Mouse (Mus musculus) retina, postnatal 7 days (tissue): Measurements from ENCODE around the gene Crybg1.
"Not testable (repeated sequence)": the region's sequence is repeated elsewhere in the genome, so short reads cannot be mapped to it uniquely, and the experiment has no call there.

Experiments used
- DNase-seq: peaks from one replicate; pipeline ENCODE4 v3.0.0-alpha.2; 2012; ENCODE audit warnings: low read depth, low spot score

The Crybg1 gene

GRCm38 (mm10) chr10:44005677-44006641, 142.7 kb downstream of the Crybg1 start:
- DNase-seq = no peak

- DNase-seq = no peak
Observed at GRCm38 (mm10) chr10:44004221-44004751, 144.4 kb downstream of the Crybg1 start.

GRCm38 (mm10) chr10:44003551-44004151, 145.0 kb downstream of the Crybg1 start:
- DNase-seq = no peak

- no peak for DNase-seq
Observed at GRCm38 (mm10) chr10:44002995-44003524, 145.6 kb downstream of the Crybg1 start.

GRCm38 (mm10) chr10:44002004-44002940, 146.4 kb downstream of the Crybg1 start:
- no peak for DNase-seq

- no peak for DNase-seq
Observed at GRCm38 (mm10) chr10:44000156-44000865, 148.3 kb downstream of the Crybg1 start.

- DNase-seq = no peak
Observed at GRCm38 (mm10) chr10:43998503-43999082, 150.1 kb downstream of the Crybg1 start.

- no peak for DNase-seq
Observed at GRCm38 (mm10) chr10:43998023-43998422, 150.6 kb downstream of the Crybg1 start.

GRCm38 (mm10) chr10:43997276-43997675, 151.4 kb downstream of the Crybg1 start:
- DNase-seq = no peak

GRCm38 (mm10) chr10:43995858-43996650, 152.6 kb downstream of the Crybg1 start:
- DNase-seq = no peak

- DNase-seq = no peak
Observed at GRCm38 (mm10) chr10:43993198-43993597, 155.5 kb downstream of the Crybg1 start.

GRCm38 (mm10) chr10:43992506-43992905, 156.1 kb downstream of the Crybg1 start:
- DNase-seq = no peak

GRCm38 (mm10) chr10:43991268-43991667, 157.4 kb downstream of the Crybg1 start:
- DNase-seq = no peak

- no peak for DNase-seq
Observed at GRCm38 (mm10) chr10:43983866-43984265, 164.8 kb downstream of the Crybg1 start.

GRCm38 (mm10) chr10:43983241-43983640, 165.4 kb downstream of the Crybg1 start:
- no peak for DNase-seq

- DNase-seq = no peak
Observed at GRCm38 (mm10) chr10:43982470-43982869, 166.2 kb downstream of the Crybg1 start.

GRCm38 (mm10) chr10:43980742-43981141, 167.9 kb downstream of the Crybg1 start:
- DNase-seq = not testable (repeated sequence)

- no peak for DNase-seq
Observed at GRCm38 (mm10) chr10:43980080-43980479, 168.6 kb downstream of the Crybg1 start.

- no peak for DNase-seq
Observed at GRCm38 (mm10) chr10:43977353-43977752, 171.3 kb downstream of the Crybg1 start.
